Mouse (Mus musculus) liver, embryonic 11.5 days (tissue): ENCODE results near the gene Dcaf4. TPM values are rescaled to one million over a fixed set of nuclear protein-coding genes. Genes with fewer than 3 reads are reported as not detected.

Experiments used
- ATAC-seq: fragments of 200-750 bp; cut with Nextera tagmentation; replicated peaks from 2 replicates; pipeline ENCODE4 v1.8.0; 2017; ENCODE audit warnings: moderate number of reproducible peaks, mild to moderate bottlenecking, moderate TSS enrichment, moderate library complexity; ENCODE audit not compliant: low FRiP score
- DNase-seq: peaks from one replicate; pipeline ENCODE4 v3.0.0-alpha.2; 2017; ENCODE audit warnings: low spot score
- H3K27ac ChIP-seq: fragments of 300-500 bp; sonication (generic); 2 replicates; pipeline ENCODE4 v1.5.1; 2014; ENCODE audit warnings: mild to moderate bottlenecking, low read depth, low read length, control low read depth
- H3K27me3 ChIP-seq: fragments of 300-500 bp; sonication (generic); replicated peaks from 2 replicates; pipeline ENCODE4 v1.6.1; 2014; ENCODE audit warnings: low read length, mixed read lengths; ENCODE audit not compliant: control insufficient read depth, insufficient read depth
- H3K36me3 ChIP-seq: fragments of 300-500 bp; sonication (generic); 2 replicates; pipeline ENCODE4 v1.6.1; 2014; ENCODE audit warnings: mild to moderate bottlenecking, low read length, moderate library complexity, mixed read lengths; ENCODE audit not compliant: control insufficient read depth, insufficient read depth
- H3K4me1 ChIP-seq: fragments of 300-500 bp; sonication (generic); replicated peaks from 2 replicates; pipeline ENCODE4 v1.6.1; 2014; ENCODE audit warnings: low read length, mixed read lengths; ENCODE audit not compliant: control insufficient read depth, insufficient read depth
- H3K4me2 ChIP-seq: fragments of 300-500 bp; sonication (generic); 2 replicates; pipeline ENCODE4 v1.6.1; 2014; ENCODE audit warnings: mild to moderate bottlenecking, control low read depth, moderate library complexity
- H3K4me3 ChIP-seq: fragments of 300-500 bp; sonication (generic); 2 replicates; pipeline ENCODE4 v1.5.1; 2014; ENCODE audit warnings: low read depth, low read length, control low read depth
- H3K9ac ChIP-seq: fragments of 300-500 bp; sonication (generic); 2 replicates; pipeline ENCODE4 v1.6.1; 2014; ENCODE audit warnings: low read depth, low read length, control low read depth
- H3K9me3 ChIP-seq: fragments of 300-500 bp; sonication (generic); 2 replicates; pipeline ENCODE4 v1.6.1; 2016; ENCODE audit warnings: low read length, inconsistent platforms, mixed read lengths; ENCODE audit not compliant: control insufficient read depth
- WGBS: fragments of 180-500 bp; shearing (Covaris S2); extraction: QIAGEN DNeasy Blood & Tissue Kit; methylation state at CpG from one replicate; pipeline ENCODE4 v1.1.7; 2014; 5-methylcytosine and 5-hydroxymethylcytosine counted together
- polyA plus RNA-seq: library from polyadenylated mRNA; unstranded; fragments of >200 nt; fragmentation: Nextera tagmentation; extraction: Ambion mirVana; gene quantifications from 2 replicates; pipeline ENCODE4 v1.2.1, GENCODE M21; 2014

Dcaf4 gene
- 29.9 and 32.7 TPM in 2 replicates for polyA plus RNA-seq

GRCm38 (mm10) chr12:83520311-83520890 lies at the start of gene Dcaf4:
TSS of gene Dcaf4 (plus strand) at chr12:83520466.
- DNase-seq (peak; percentile 97), ATAC-seq (peak; percentile 96)
- Histone ChIP-seq H3K4me2 (peak within 1 kb of the TSS; percentile 83), H3K27me3 (no peaks in the 10 kb centered on the region), H3K4me3 (peak within 1 kb of the TSS; percentile 81), H3K36me3 (no peaks in the 10 kb centered on the region), H3K9ac (peak within 1 kb of the TSS; percentile 76), H3K4me1 (peaks cover 26% of the 10 kb centered on the region), H3K9me3 (no peaks in the 10 kb centered on the region), H3K27ac (peak within 1 kb of the TSS; percentile 73)
- under 1% methylated on average over 32 of the region's 32 CpGs for WGBS

- H3K36me3 ChIP-seq: no peaks in the 10 kb centered on the region
- H3K27me3 ChIP-seq: no peaks in the 10 kb centered on the region
- 70% methylated on average over 7 of the region's 7 CpGs for WGBS
- DNase-seq (no peak), ATAC-seq (no peak)
- no peak overlapping the region for H3K27ac ChIP-seq
- no peak overlapping the region for H3K4me2 ChIP-seq
- H3K9me3 ChIP-seq: no peaks in the 10 kb centered on the region
- no peak overlapping the region for H3K9ac ChIP-seq
- no peak overlapping the region for H3K4me3 ChIP-seq
- H3K4me1 ChIP-seq: peaks cover 15% of the 10 kb centered on the region
These were observed 48.5 kb upstream of the Dcaf4 start for GRCm38 (mm10) chr12:83471760-83472159.

- Histone ChIP-seq H3K4me2 (peak overlapping the region; percentile 29), H3K9me3 (no peaks in the 10 kb centered on the region), H3K4me1 (peaks cover 17% of the 10 kb centered on the region), H3K4me3 (no peak overlapping the region), H3K36me3 (no peaks in the 10 kb centered on the region), H3K9ac (no peak overlapping the region), H3K27ac (0 out of 2 replicates have a peak overlapping the region, but pooled peaks have one; percentile 16), H3K27me3 (no peaks in the 10 kb centered on the region)
- no peak for ATAC-seq
- DNase-seq: no peak
- WGBS: 49% methylated on average over 5 of the region's 5 CpGs
These were observed 46.2 kb upstream of the Dcaf4 start for GRCm38 (mm10) chr12:83473987-83474600.

GRCm38 (mm10) chr12:83475419-83475818 lies 44.8 kb upstream of the Dcaf4 start:
- Histone ChIP-seq H3K36me3 (no peaks in the 10 kb centered on the region), H3K4me1 (peaks cover 21% of the 10 kb centered on the region)

GRCm38 (mm10) chr12:83476277-83476676 lies 44.0 kb upstream of the Dcaf4 start:
- no peak for ATAC-seq

More at GRCm38 (mm10) chr12:83475419-83475818, 44.8 kb upstream of the Dcaf4 start:
- DNase-seq: no peak
- H3K9ac ChIP-seq: no peak overlapping the region
- no peaks in the 10 kb centered on the region for H3K27me3 ChIP-seq
- no peak overlapping the region for H3K27ac ChIP-seq
- no peak overlapping the region for H3K4me3 ChIP-seq
- H3K4me2 ChIP-seq: no peak overlapping the region
- no peaks in the 10 kb centered on the region for H3K9me3 ChIP-seq
- ATAC-seq: no peak
- 54% methylated on average over 6 of the region's 6 CpGs for WGBS

DNA sequence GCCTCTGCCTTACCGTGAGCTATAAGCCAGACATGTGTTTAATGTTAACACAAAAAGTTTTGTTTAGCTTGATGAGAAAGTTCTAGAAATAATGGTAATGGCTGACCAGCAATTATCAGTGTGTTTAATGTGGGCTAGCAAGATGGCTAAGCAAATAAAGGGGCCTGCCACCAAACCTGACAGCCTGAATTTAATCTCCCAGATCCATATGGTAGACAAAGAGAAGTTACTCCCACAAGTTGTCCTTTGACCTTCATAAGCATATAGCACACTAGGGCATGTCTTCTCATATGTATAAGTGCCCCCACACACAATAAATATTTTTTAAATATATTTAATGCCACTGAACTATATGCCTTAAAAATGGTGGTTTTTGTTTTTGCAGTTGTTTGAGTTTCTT lies 41.1 kb upstream of the Dcaf4 start:
- Histone ChIP-seq H3K9me3 (no peaks in the 10 kb centered on the region), H3K27me3 (no peaks in the 10 kb centered on the region), H3K4me2 (no peak overlapping the region), H3K4me1 (peaks cover 20% of the 10 kb centered on the region), H3K36me3 (no peaks in the 10 kb centered on the region), H3K4me3 (no peak overlapping the region), H3K9ac (no peak overlapping the region), H3K27ac (no peak overlapping the region)
- DNase-seq (no peak), ATAC-seq (peak; percentile 74)
- WGBS: 78% methylated on average over 1 of the region's 1 CpGs

More at GRCm38 (mm10) chr12:83476277-83476676, 44.0 kb upstream of the Dcaf4 start:
- no peak overlapping the region for H3K27ac ChIP-seq
- no peak overlapping the region for H3K4me3 ChIP-seq
- H3K9ac ChIP-seq: no peak overlapping the region
- no peaks in the 10 kb centered on the region for H3K36me3 ChIP-seq
- H3K4me2 ChIP-seq: no peak overlapping the region
- WGBS: 86% methylated on average over 10 of the region's 10 CpGs
- H3K9me3 ChIP-seq: no peaks in the 10 kb centered on the region
- peaks cover 21% of the 10 kb centered on the region for H3K4me1 ChIP-seq
- no peaks in the 10 kb centered on the region for H3K27me3 ChIP-seq
- DNase-seq: no peak

DNA sequence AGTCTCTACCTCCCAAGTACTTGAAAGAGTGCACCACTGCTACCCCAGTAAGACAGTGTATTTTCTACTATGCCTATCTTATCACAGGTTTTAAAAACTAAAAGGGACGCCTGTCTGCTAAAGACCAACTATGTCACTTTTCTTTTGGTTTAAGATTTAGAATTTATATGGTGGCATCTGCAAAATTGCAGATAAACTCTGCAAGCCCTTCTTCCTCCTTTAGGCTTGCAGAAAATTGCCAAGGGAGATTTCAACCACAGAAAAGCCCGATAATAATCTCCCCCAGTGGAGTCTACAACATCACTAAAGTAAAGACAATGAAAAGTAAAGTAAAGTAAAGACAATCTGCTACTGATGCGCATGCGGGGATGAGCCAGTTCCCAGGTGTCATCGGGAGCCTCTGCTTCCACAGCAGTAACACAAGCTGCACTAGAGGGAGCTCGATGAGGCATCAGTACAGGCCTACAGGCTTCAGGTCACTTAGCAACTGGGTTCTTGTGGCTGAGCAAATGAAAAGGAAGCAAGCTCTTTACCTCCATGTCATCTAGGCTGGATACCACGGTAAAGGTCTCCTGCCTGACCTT lies 40.4 kb upstream of the Dcaf4 start:
- ATAC-seq (0 out of 2 replicates have a peak, but pooled peaks have one; percentile 21), DNase-seq (no peak)
- Histone ChIP-seq H3K4me1 (peaks cover 27% of the 10 kb centered on the region), H3K27ac (no peak overlapping the region), H3K4me2 (no peak overlapping the region), H3K9ac (no peak overlapping the region), H3K9me3 (no peaks in the 10 kb centered on the region), H3K27me3 (peaks cover 4% of the 10 kb centered on the region; the same call in 1 of the 2 replicates), H3K36me3 (no peaks in the 10 kb centered on the region), H3K4me3 (no peak overlapping the region)
- WGBS: 61% methylated on average over 7 of the region's 7 CpGs

DNA sequence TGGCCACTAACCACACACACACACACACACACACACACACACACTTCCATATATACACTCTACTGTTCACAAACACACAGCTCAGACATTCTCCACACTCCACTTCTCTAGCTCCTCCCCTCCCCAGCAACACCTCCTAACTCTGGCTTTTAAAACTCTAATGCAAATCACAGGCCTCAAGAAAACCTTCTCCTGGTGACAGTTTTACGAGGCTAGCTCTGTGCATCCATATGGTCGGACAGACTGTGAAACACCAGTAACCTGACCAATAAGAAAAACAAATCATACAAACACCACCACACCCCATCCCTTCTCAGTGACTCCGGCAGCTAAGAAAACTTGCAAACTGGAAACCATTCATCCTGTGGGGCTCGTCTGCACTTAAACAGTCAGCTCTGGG lies 38.8 kb upstream of the Dcaf4 start:
- ATAC-seq (no peak), DNase-seq (no peak)
- Histone ChIP-seq H3K4me3 (no peak overlapping the region), H3K27me3 (peaks cover 14% of the 10 kb centered on the region), H3K9me3 (no peaks in the 10 kb centered on the region), H3K9ac (no peak overlapping the region), H3K4me2 (no peak overlapping the region), H3K36me3 (no peaks in the 10 kb centered on the region), H3K4me1 (peaks cover 31% of the 10 kb centered on the region), H3K27ac (no peak overlapping the region)
- 71% methylated on average over 4 of the region's 4 CpGs for WGBS
